Mouse (Mus musculus): Measurements from ENCODE around the gene Nrg4. TPM values are rescaled to one million over a fixed set of nuclear protein-coding genes. Genes with fewer than 3 reads are reported as not detected.

Gene Nrg4
- polyA plus RNA-seq, 1 experiment from 2014 or later = 1.4 TPM

GRCm38 (mm10) chr9:55225165-55225737 lies 101.4 kb downstream of the Nrg4 start:
- Histone ChIP-seq H3K4me2 (replicated peaks) (no peak overlapping the region), H3K9me3 (replicated peaks) (no peaks in the 10 kb centered on the region), H3K4me3 (no peak overlapping the region), H3K4me1 (no peaks in the 10 kb centered on the region), H3K9ac (no peak overlapping the region), H3K36me3 (peaks cover 47% of the 10 kb centered on the region), H3K27ac (no peak overlapping the region), H3K27me3 (no peaks in the 10 kb centered on the region)
- WGBS = 91% methylated on average over 7 of the region's 7 CpGs
- no peak for ATAC-seq (ENCODE audit: low FRiP score)

GRCm38 (mm10) chr9:55217381-55217780 lies 109.3 kb downstream of the Nrg4 start:
- no peak for ATAC-seq (ENCODE audit: low FRiP score)
- H3K4me2 ChIP-seq (replicated peaks) = no peak overlapping the region
- no peaks in the 10 kb centered on the region for H3K9me3 ChIP-seq (replicated peaks)
- H3K4me1 ChIP-seq = no peaks in the 10 kb centered on the region
- H3K9ac ChIP-seq = no peak overlapping the region
- WGBS = 93% methylated on average over 3 of the region's 3 CpGs
- H3K36me3 ChIP-seq = peaks cover 88% of the 10 kb centered on the region
- H3K4me3 ChIP-seq = no peak overlapping the region
- no peak overlapping the region for H3K27ac ChIP-seq
- H3K27me3 ChIP-seq = no peaks in the 10 kb centered on the region

- Histone ChIP-seq H3K9ac (no peak overlapping the region), H3K27ac (no peak overlapping the region), H3K9me3 (replicated peaks) (no peaks in the 10 kb centered on the region), H3K4me3 (no peak overlapping the region), H3K27me3 (no peaks in the 10 kb centered on the region), H3K36me3 (peaks cover 77% of the 10 kb centered on the region), H3K4me1 (peaks cover 5% of the 10 kb centered on the region), H3K4me2 (replicated peaks) (no peak overlapping the region)
- ATAC-seq (ENCODE audit: low FRiP score) = no peak
- 57% methylated on average over 2 of the region's 2 CpGs for WGBS
Observed at GRCm38 (mm10) chr9:55216078-55216477, 110.6 kb downstream of the Nrg4 start.

GRCm38 (mm10) chr9:55215648-55216047 lies 111.0 kb downstream of the Nrg4 start:
- H3K4me1 ChIP-seq = peaks cover 6% of the 10 kb centered on the region
- no peak overlapping the region for H3K27ac ChIP-seq
- no peaks in the 10 kb centered on the region for H3K27me3 ChIP-seq
- H3K4me2 ChIP-seq (replicated peaks) = no peak overlapping the region
- H3K9ac ChIP-seq = no peak overlapping the region
- WGBS = 72% methylated on average over 3 of the region's 3 CpGs
- no peak overlapping the region for H3K4me3 ChIP-seq
- no peaks in the 10 kb centered on the region for H3K9me3 ChIP-seq (replicated peaks)
- no peak for ATAC-seq (ENCODE audit: low FRiP score)
- H3K36me3 ChIP-seq = peaks cover 73% of the 10 kb centered on the region

GRCm38 (mm10) chr9:55215056-55215455 lies 111.6 kb downstream of the Nrg4 start:
- ATAC-seq (ENCODE audit: low FRiP score) = no peak
- Histone ChIP-seq H3K4me1 (peaks cover 11% of the 10 kb centered on the region), H3K4me3 (no peak overlapping the region), H3K9me3 (replicated peaks) (no peaks in the 10 kb centered on the region), H3K27me3 (no peaks in the 10 kb centered on the region), H3K36me3 (peaks cover 67% of the 10 kb centered on the region), H3K4me2 (replicated peaks) (no peak overlapping the region), H3K27ac (no peak overlapping the region), H3K9ac (no peak overlapping the region)
- 93% methylated on average over 3 of the region's 3 CpGs for WGBS

GRCm38 (mm10) chr9:55213396-55213795 lies 113.2 kb downstream of the Nrg4 start:
- Histone ChIP-seq H3K4me2 (replicated peaks) (no peak overlapping the region), H3K9ac (no peak overlapping the region), H3K4me3 (no peak overlapping the region), H3K4me1 (peaks cover 18% of the 10 kb centered on the region), H3K9me3 (replicated peaks) (no peaks in the 10 kb centered on the region), H3K36me3 (peaks cover 52% of the 10 kb centered on the region), H3K27ac (no peak overlapping the region), H3K27me3 (no peaks in the 10 kb centered on the region)
- no peak for ATAC-seq (ENCODE audit: low FRiP score)
- 94% methylated on average over 1 of the region's 1 CpGs for WGBS

- 81% methylated on average over 4 of the region's 4 CpGs for whole genome bisulfite sequencing
- Histone ChIP-seq H3K9ac (no peak overlapping the region), H3K9me3 (replicated peaks) (no peaks in the 10 kb centered on the region), H3K4me2 (replicated peaks) (no peak overlapping the region), H3K27ac (no peak overlapping the region; the same call in 1 of the 2 replicates), H3K27me3 (no peaks in the 10 kb centered on the region), H3K36me3 (peaks cover 34% of the 10 kb centered on the region), H3K4me1 (peaks cover 24% of the 10 kb centered on the region), H3K4me3 (no peak overlapping the region)
- ATAC-seq (ENCODE audit: low FRiP score) = no peak
Observed at GRCm38 (mm10) chr9:55211611-55212010, 115.0 kb downstream of the Nrg4 start.

- Histone ChIP-seq H3K36me3 (peaks cover 14% of the 10 kb centered on the region), H3K9ac (peak within 1 kb of the TSS; percentile 92), H3K9me3 (replicated peaks) (no peaks in the 10 kb centered on the region), H3K4me1 (peaks cover 24% of the 10 kb centered on the region), H3K27ac (peak within 1 kb of the TSS; percentile 91), H3K4me3 (peak within 1 kb of the TSS; percentile 89), H3K27me3 (no peaks in the 10 kb centered on the region), H3K4me2 (replicated peaks) (peak within 1 kb of the TSS; percentile 82)
- ATAC-seq (ENCODE audit: low FRiP score) = peak; percentile 99
- WGBS = under 1% methylated on average over 65 of the region's 65 CpGs
Observed at GRCm38 (mm10) chr9:55208790-55209481, 117.7 kb downstream of the Nrg4 start, which contains the start of gene Fbxo22. Fbxo22 (plus strand) TSS chr9:55208925.

- Histone ChIP-seq H3K36me3 (peaks cover 9% of the 10 kb centered on the region), H3K27ac (peak overlapping the region; percentile 91), H3K4me1 (peaks cover 24% of the 10 kb centered on the region), H3K4me3 (peak overlapping the region; percentile 89), H3K9me3 (replicated peaks) (no peaks in the 10 kb centered on the region), H3K27me3 (no peaks in the 10 kb centered on the region), H3K9ac (peak overlapping the region; percentile 92), H3K4me2 (replicated peaks) (peak overlapping the region; percentile 82)
- 0% methylated on average over 2 of the region's 2 CpGs for WGBS
- peak; percentile 51 for ATAC-seq (ENCODE audit: low FRiP score)
Observed at GRCm38 (mm10) chr9:55208458-55208789, 118.2 kb downstream of the Nrg4 start.

- H3K4me2 ChIP-seq (replicated peaks) = no peak overlapping the region
- ATAC-seq (ENCODE audit: low FRiP score) = no peak
- H3K27ac ChIP-seq = no peak overlapping the region
- no peak overlapping the region for H3K4me3 ChIP-seq
- no peak overlapping the region for H3K9ac ChIP-seq
- 81% methylated on average over 2 of the region's 2 CpGs for WGBS
- no peaks in the 10 kb centered on the region for H3K4me1 ChIP-seq
- H3K27me3 ChIP-seq = no peaks in the 10 kb centered on the region
- H3K9me3 ChIP-seq (replicated peaks) = no peaks in the 10 kb centered on the region
- H3K36me3 ChIP-seq = peaks cover 14% of the 10 kb centered on the region
Observed at GRCm38 (mm10) chr9:55199348-55199747, 127.3 kb downstream of the Nrg4 start.

GRCm38 (mm10) chr9:55198260-55198659 lies 128.4 kb downstream of the Nrg4 start:
- ATAC-seq (ENCODE audit: low FRiP score) = no peak
- Histone ChIP-seq H3K4me2 (replicated peaks) (no peak overlapping the region), H3K4me1 (no peaks in the 10 kb centered on the region), H3K4me3 (no peak overlapping the region), H3K9ac (no peak overlapping the region), H3K27ac (no peak overlapping the region), H3K36me3 (peaks cover 12% of the 10 kb centered on the region), H3K9me3 (replicated peaks) (no peaks in the 10 kb centered on the region), H3K27me3 (no peaks in the 10 kb centered on the region)
- 97% methylated on average over 1 of the region's 1 CpGs for WGBS

GRCm38 (mm10) chr9:55195876-55196275 lies 130.8 kb downstream of the Nrg4 start:
- ATAC-seq (ENCODE audit: low FRiP score) = no peak
- Histone ChIP-seq H3K27ac (no peak overlapping the region), H3K36me3 (peaks cover 14% of the 10 kb centered on the region), H3K4me3 (no peak overlapping the region), H3K9me3 (replicated peaks) (no peaks in the 10 kb centered on the region), H3K9ac (no peak overlapping the region), H3K27me3 (no peaks in the 10 kb centered on the region), H3K4me2 (replicated peaks) (no peak overlapping the region), H3K4me1 (no peaks in the 10 kb centered on the region)
- 97% methylated on average over 3 of the region's 3 CpGs for WGBS

- Histone ChIP-seq H3K4me2 (replicated peaks) (no peak overlapping the region), H3K4me1 (no peaks in the 10 kb centered on the region), H3K9me3 (replicated peaks) (no peaks in the 10 kb centered on the region), H3K36me3 (0 out of 2 replicates have a peak, but pooled peaks cover 3% of the 10 kb centered on the region), H3K4me3 (no peak overlapping the region), H3K27ac (no peak overlapping the region), H3K9ac (no peak overlapping the region), H3K27me3 (no peaks in the 10 kb centered on the region)
- ATAC-seq (ENCODE audit: low FRiP score) = no peak
- 81% methylated on average over 2 of the region's 2 CpGs for WGBS
Observed at GRCm38 (mm10) chr9:55174235-55174634, 152.4 kb downstream of the Nrg4 start.
